Mouse (Mus musculus) MEL (cell line): ENCODE results near the gene Bcas3.

Source experiments
- CTCF ChIP-seq, 3 experiments: IDR thresholded peaks in 2 of 3; conservative IDR thresholded peaks in 1 of 3; 2 replicates each; pipeline ENCODE4 v1.5.1; 2011 to 2012; ENCODE audit warnings: low read length in 3 of 3, low read depth in 2 of 3, mild to moderate bottlenecking in 2 of 3, improper control_type of control experiment in 1 of 3, inconsistent platforms in 1 of 3, mixed read lengths in 1 of 3, moderate library complexity in 1 of 3; ENCODE audit not compliant: control insufficient read depth in 1 of 3, insufficient read depth in 1 of 3, poor library complexity in 1 of 3, severe bottlenecking in 1 of 3
- EP300 ChIP-seq, 2 experiments: IDR thresholded peaks; 2 replicates each; pipeline ENCODE4 v1.6.1; 2011; ENCODE audit warnings: improper control_type of control experiment in 2 of 2, low read length in 2 of 2, low read depth in 1 of 2, mild to moderate bottlenecking in 1 of 2
- GATA1 ChIP-seq: IDR thresholded peaks from 2 replicates; pipeline ENCODE4 v1.6.1; 2011; ENCODE audit warnings: low read depth, low read length, improper control_type of control experiment
- MAZ ChIP-seq: IDR thresholded peaks from 2 replicates; pipeline ENCODE4 v1.6.1; 2012; ENCODE audit warnings: low read depth, mild to moderate bottlenecking, inconsistent platforms, low read length, improper control_type of control experiment
- MYC ChIP-seq: IDR thresholded peaks from 2 replicates; pipeline ENCODE4 v1.6.1; 2011; ENCODE audit warnings: low read depth, mild to moderate bottlenecking, low read length, improper control_type of control experiment, moderate library complexity
- POLR2A ChIP-seq, 2 experiments: IDR thresholded peaks; 2 replicates each; pipeline ENCODE4 v1.6.1; 2011 to 2012; ENCODE audit warnings: low read length in 2 of 2, mild to moderate bottlenecking in 2 of 2, control low read depth in 1 of 2, improper control_type of control experiment in 1 of 2, low read depth in 1 of 2, moderate library complexity in 1 of 2; ENCODE audit not compliant: control insufficient read depth in 1 of 2, insufficient read depth in 1 of 2, poor library complexity in 1 of 2
- POLR2AphosphoS5 ChIP-seq: IDR thresholded peaks from 2 replicates; pipeline ENCODE4 v1.6.1; 2012; ENCODE audit warnings: low read depth, borderline replicate concordance, mild to moderate bottlenecking, inconsistent platforms, low read length, moderate library complexity, mixed read lengths
- ZC3H11A ChIP-seq: IDR thresholded peaks from 2 replicates; pipeline ENCODE4 v1.6.1; 2012; ENCODE audit warnings: low read depth, mild to moderate bottlenecking, inconsistent platforms, low read length, improper control_type of control experiment
- ZMIZ1 ChIP-seq: IDR thresholded peaks from 2 replicates; pipeline ENCODE4 v1.6.1; 2012; ENCODE audit warnings: low read depth, mild to moderate bottlenecking, inconsistent platforms, low read length, improper control_type of control experiment, moderate library complexity

GRCm38 (mm10) chr11:85836523-85837290 lies 483.7 kb downstream of the Bcas3 start:
- no peak for TF ChIP-seq CTCF (IDR thresholded peaks at IDR 0.05 in 2 of 3, conservative IDR thresholded peaks at IDR 0.05 in 1 of 3; ENCODE audit: control insufficient read depth in 1 of 3, insufficient read depth in 1 of 3, low read depth in 2 of 3, low read length in 3 of 3, poor library complexity in 1 of 3, severe bottlenecking in 1 of 3)
- TF ChIP-seq POLR2A (IDR thresholded peaks at IDR 0.05; ENCODE audit: control insufficient read depth in 1 of 2, insufficient read depth in 1 of 2, low read depth in 1 of 2, low read length in 2 of 2, poor library complexity in 1 of 2): no peak
- TF ChIP-seq ZC3H11A: no peak
- no peak for TF ChIP-seq GATA1
- TF ChIP-seq ZMIZ1: no peak
- no peak for TF ChIP-seq MAZ
- no peak for TF ChIP-seq POLR2AphosphoS5
- no peak for TF ChIP-seq MYC
- no peak for TF ChIP-seq EP300 (IDR thresholded peaks at IDR 0.05; ENCODE audit: low read depth in 1 of 2, low read length in 2 of 2)
